Mouse (Mus musculus): ENCODE measurements around the gene Dffa.
A peak's percentile ranks its signal among the peaks of the same experiment; 100 is the strongest.
"Not testable (repeated sequence)": the region's sequence is repeated elsewhere in the genome, so short reads cannot be mapped to it uniquely, and the experiment has no call there.

The Dffa gene

GRCm38 (mm10) chr4:149149611-149150010 is 45.7 kb downstream of the Dffa start:
- DNase-seq: no peak

DNA sequence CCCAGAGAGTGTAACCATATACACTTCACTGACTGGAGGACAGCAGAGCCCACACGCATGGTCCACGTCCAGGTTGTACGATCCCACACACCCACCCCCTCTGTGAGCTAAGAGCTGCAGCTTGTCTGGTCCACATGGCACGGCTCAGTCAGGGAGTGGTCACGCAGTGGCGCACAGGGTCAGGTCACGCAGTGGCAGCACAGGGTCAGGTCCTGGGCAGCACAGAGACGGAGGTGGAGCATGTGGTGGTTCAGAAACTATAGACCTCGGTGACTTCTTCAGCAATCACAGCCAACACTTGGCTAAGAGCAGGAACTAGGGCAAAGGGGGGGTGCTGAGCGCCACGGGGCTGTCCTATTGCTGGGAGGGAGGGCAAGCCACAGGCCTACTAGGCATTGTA is 46.3 kb downstream of the Dffa start:
- DNase-seq: no peak

DNA sequence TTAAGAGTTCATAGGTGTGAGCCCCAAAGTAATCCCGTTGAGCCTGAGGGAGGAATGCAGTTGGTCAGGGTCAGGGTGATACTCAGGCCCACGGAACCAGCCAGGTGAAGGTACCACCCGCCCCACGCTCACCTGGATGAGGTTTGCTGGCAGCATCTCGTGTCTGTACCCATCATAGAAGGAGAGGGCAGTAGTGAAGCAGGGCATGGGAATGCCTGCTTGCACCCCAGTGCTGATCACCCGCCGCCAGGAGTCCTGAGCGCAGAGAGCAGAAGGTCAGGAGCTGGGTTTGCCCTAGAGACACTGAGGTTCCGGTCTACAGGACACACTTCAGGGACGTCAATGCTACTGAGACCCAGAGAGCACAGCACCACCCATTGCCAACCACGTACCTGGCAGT is 46.8 kb downstream of the Dffa start:
- no peak for DNase-seq

GRCm38 (mm10) chr4:149154859-149155258 is 50.9 kb downstream of the Dffa start:
- no peak for DNase-seq

- no peak for DNase-seq
Observed at GRCm38 (mm10) chr4:149155711-149156110, 51.8 kb downstream of the Dffa start.

DNA sequence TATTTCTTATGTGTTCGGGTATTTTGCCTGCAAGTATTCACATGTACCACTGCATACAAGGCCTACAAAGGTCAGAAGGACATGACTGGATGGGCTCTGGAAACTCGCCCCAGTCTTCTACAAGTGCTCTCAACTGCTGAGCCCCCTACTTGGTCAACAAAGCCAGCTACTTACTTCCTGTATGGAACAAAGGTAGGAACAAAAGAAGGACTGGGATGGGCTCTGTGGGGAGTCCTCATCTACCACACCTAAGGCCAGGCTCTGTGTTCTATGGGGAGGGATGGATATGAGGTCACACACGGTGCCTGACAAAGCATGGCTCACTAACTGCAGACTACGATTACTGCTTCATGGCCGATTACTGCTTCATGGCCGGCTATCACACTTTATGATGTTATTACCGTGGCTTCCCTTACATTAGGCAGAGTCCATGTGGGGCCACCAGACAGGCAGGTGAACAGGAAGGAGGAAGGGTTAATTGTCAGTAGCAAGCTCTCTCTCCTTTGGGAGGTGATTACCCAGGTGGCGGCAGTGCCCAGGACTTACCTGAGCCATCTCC is 53.5 kb downstream of the Dffa start:
- no peak for DNase-seq

- no peak for DNase-seq
Observed at GRCm38 (mm10) chr4:149159203-149159602, 55.3 kb downstream of the Dffa start.

- no peak for DNase-seq
Observed at GRCm38 (mm10) chr4:149159891-149160290, 55.9 kb downstream of the Dffa start.

- DNase-seq: no peak
Observed at GRCm38 (mm10) chr4:149161166-149161565, 57.2 kb downstream of the Dffa start.

- DNase-seq: no peak
Observed at GRCm38 (mm10) chr4:149163196-149163595, 59.2 kb downstream of the Dffa start.

GRCm38 (mm10) chr4:149164150-149164549 is 60.2 kb downstream of the Dffa start:
- DNase-seq: no peak

GRCm38 (mm10) chr4:149166215-149166946 is 62.4 kb downstream of the Dffa start, which contains the start of gene Pgd:
Gene Pgd, minus strand, starts transcription at chr4:149166771.
- peak; percentile 96 to 98 for DNase-seq

GRCm38 (mm10) chr4:149166957-149167611 is 63.1 kb downstream of the Dffa start:
- peak in 1 of 2 experiments; percentile 27 for DNase-seq

- DNase-seq: no peak
Observed at GRCm38 (mm10) chr4:149168016-149168415, 64.1 kb downstream of the Dffa start.

- DNase-seq: not testable (repeated sequence)
Observed at GRCm38 (mm10) chr4:149169926-149170325, 66.0 kb downstream of the Dffa start.
